Mouse (Mus musculus): ENCODE data around the gene Ntf3. TPM values are rescaled to one million over a fixed set of nuclear protein-coding genes. Genes with fewer than 3 reads are reported as not detected.
A peak's percentile ranks its signal among the peaks of the same experiment; 100 is the strongest.

Gene Ntf3
- polyA plus RNA-seq, 1 experiment from 2014 or later, result 4.6 TPM

- WGBS, result under 1% methylated on average over 6 of the region's 6 CpGs
- Histone ChIP-seq H3K36me3 (no peaks in the 10 kb centered on the region), H3K27ac (replicated peaks) (peak overlapping the region; percentile 67; the same call in 1 of the 2 replicates), H3K4me3 (peak overlapping the region; percentile 52), H3K27me3 (ENCODE audit: low read depth, poor library complexity, severe bottlenecking) (peaks cover 59% of the 10 kb centered on the region), H3K9me3 (replicated peaks) (no peaks in the 10 kb centered on the region), H3K4me1 (peaks cover 53% of the 10 kb centered on the region)
- DNase-seq (ENCODE audit: low spot score), result no peak
These were observed 489 bp upstream of the Ntf3 start for GRCm38 (mm10) chr6:126167208-126167590.

DNA sequence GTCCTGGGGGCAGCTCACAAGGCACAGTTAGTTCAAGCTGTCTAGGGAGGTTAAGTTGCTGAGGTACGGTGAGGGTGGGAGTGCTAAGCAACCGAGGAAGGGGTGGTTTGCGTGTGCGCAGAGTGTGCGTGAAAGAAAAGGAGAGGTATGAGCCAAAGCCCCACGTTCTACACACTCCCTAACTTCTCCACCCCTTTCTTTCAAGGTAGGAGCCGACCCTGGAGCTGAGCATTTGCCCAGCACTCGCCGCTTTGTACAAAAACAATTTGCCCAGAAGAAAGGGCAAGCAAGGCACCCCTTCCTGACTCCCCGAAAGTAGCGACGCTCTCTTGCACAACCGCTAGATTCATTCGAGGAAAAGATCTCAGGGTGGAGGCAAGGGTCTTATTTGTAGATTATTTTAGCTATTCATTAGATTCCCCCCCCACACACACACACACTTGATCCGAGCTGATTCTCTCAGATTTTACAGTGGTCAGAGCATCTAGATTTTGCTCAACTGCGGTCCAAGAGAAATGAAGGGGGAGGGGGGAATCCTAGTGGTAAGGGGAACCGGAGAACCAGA, 1.0 kb downstream of the Ntf3 start:
- Histone ChIP-seq H3K27me3 (ENCODE audit: low read depth, poor library complexity, severe bottlenecking) (peaks cover 75% of the 10 kb centered on the region), H3K27ac (replicated peaks) (no peak overlapping the region), H3K36me3 (no peaks in the 10 kb centered on the region), H3K4me3 (peak overlapping the region; percentile 52), H3K9me3 (replicated peaks) (no peaks in the 10 kb centered on the region), H3K4me1 (peaks cover 62% of the 10 kb centered on the region)
- peak; percentile 24 for DNase-seq (ENCODE audit: low spot score)
- 1% methylated on average over 17 of the region's 17 CpGs for WGBS

GRCm38 (mm10) chr6:126164781-126165180, 1.9 kb downstream of the Ntf3 start:
- under 1% methylated on average over 27 of the region's 27 CpGs for WGBS

GRCm38 (mm10) chr6:126163861-126164755, 2.6 kb downstream of the Ntf3 start:
- peaks cover 62% of the 10 kb centered on the region for H3K4me1 ChIP-seq
- H3K9me3 ChIP-seq (replicated peaks), result no peaks in the 10 kb centered on the region
- DNase-seq (ENCODE audit: low spot score), result peak; percentile 51
- no peaks in the 10 kb centered on the region for H3K36me3 ChIP-seq
- peak overlapping the region; percentile 52 for H3K4me3 ChIP-seq
- under 1% methylated on average over 41 of the region's 41 CpGs for WGBS
- H3K27ac ChIP-seq (replicated peaks), result peak overlapping the region; percentile 69
- peaks cover 88% of the 10 kb centered on the region for H3K27me3 ChIP-seq (ENCODE audit: low read depth, poor library complexity, severe bottlenecking)

More at GRCm38 (mm10) chr6:126164781-126165180, 1.9 kb downstream of the Ntf3 start:
- peak overlapping the region; percentile 52 for H3K4me3 ChIP-seq
- H3K27ac ChIP-seq (replicated peaks), result peak overlapping the region; percentile 69
- peaks cover 84% of the 10 kb centered on the region for H3K27me3 ChIP-seq (ENCODE audit: low read depth, poor library complexity, severe bottlenecking)
- no peaks in the 10 kb centered on the region for H3K9me3 ChIP-seq (replicated peaks)
- H3K36me3 ChIP-seq, result no peaks in the 10 kb centered on the region
- H3K4me1 ChIP-seq, result peaks cover 62% of the 10 kb centered on the region
- DNase-seq (ENCODE audit: low spot score), result peak; percentile 78

DNA sequence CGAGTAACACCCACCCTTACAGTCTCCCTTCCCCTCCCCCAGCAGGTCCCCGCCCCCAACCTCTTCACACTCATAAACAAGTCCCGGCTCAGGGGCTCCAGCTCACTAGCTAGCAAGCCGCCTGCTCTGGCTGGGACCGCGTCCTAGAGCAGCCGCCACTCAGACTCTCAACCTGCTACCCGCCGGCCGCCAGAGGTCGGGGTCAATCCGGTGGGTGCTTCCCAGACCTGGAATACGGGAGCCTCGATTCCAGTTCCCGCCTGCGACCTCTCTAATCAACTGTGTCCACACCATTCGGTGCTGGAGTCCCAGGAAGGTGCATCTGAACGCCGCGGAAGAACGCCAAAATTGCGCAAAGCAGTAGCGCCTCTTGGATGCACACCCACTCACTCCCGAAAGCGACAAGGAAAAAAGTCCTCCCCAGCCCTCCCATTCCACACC, 3.5 kb downstream of the Ntf3 start:
- Histone ChIP-seq H3K4me3 (peak overlapping the region; percentile 52), H3K27me3 (ENCODE audit: low read depth, poor library complexity, severe bottlenecking) (peaks cover 88% of the 10 kb centered on the region), H3K9me3 (replicated peaks) (no peaks in the 10 kb centered on the region), H3K27ac (replicated peaks) (0 out of 2 replicates have a peak overlapping the region, but pooled peaks have one; percentile 69), H3K36me3 (no peaks in the 10 kb centered on the region), H3K4me1 (peaks cover 62% of the 10 kb centered on the region)
- under 1% methylated on average over 25 of the region's 25 CpGs for WGBS
- DNase-seq (ENCODE audit: low spot score), result peak; percentile 78

DNA sequence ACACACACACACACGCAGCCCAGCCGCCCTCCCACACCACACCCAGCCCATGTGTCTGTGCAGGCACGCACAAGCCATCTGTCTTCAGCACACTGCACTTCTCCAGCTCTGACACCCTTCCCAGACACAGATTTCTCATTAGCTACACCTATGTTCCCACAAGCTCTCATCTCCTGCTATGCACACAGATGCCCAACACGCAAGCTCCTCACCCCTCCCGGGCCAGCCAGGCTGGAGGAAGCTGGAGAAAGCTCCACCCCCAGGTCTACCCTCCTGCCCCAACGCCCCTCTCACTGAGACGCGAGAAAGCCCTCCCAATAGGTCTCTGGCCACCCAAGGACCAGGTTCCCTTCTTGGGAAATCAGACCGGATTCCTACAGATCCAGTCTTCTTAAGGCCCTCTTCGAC, 4.4 kb downstream of the Ntf3 start:
- peaks cover 83% of the 10 kb centered on the region for H3K27me3 ChIP-seq (ENCODE audit: low read depth, poor library complexity, severe bottlenecking)
- H3K36me3 ChIP-seq, result no peaks in the 10 kb centered on the region
- H3K4me3 ChIP-seq, result peak overlapping the region; percentile 52
- H3K27ac ChIP-seq (replicated peaks), result 0 out of 2 replicates have a peak overlapping the region, but pooled peaks have one; percentile 28
- no peaks in the 10 kb centered on the region for H3K9me3 ChIP-seq (replicated peaks)
- H3K4me1 ChIP-seq, result peaks cover 60% of the 10 kb centered on the region
- 5% methylated on average over 10 of the region's 10 CpGs for WGBS
- DNase-seq (ENCODE audit: low spot score), result peak; percentile 40

GRCm38 (mm10) chr6:126161571-126162340, 5.0 kb downstream of the Ntf3 start:
- Histone ChIP-seq H3K9me3 (replicated peaks) (no peaks in the 10 kb centered on the region), H3K27me3 (ENCODE audit: low read depth, poor library complexity, severe bottlenecking) (peaks cover 79% of the 10 kb centered on the region), H3K4me3 (peak overlapping the region; percentile 52), H3K36me3 (no peaks in the 10 kb centered on the region), H3K27ac (replicated peaks) (no peak overlapping the region), H3K4me1 (peaks cover 54% of the 10 kb centered on the region)
- DNase-seq (ENCODE audit: low spot score), result no peak
- 57% methylated on average over 8 of the region's 8 CpGs for WGBS

DNA sequence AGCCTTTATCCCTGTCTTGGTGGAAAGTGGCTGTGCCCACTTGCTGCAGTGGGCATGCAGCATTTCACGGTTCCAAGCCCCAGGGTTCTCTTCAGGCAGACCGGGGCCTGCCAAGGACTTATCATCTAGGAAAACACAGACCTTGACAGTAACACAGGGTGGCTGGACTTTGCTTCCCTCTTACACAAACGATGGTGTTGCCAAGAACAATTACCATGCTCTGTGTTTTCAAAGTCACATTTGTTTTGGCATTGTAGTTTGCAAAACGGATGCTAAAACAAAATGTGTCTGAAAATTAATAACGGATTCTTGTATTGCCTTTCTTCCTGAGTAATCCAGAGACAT, 6.7 kb downstream of the Ntf3 start:
- Histone ChIP-seq H3K27me3 (ENCODE audit: low read depth, poor library complexity, severe bottlenecking) (peaks cover 62% of the 10 kb centered on the region), H3K27ac (replicated peaks) (no peak overlapping the region), H3K36me3 (no peaks in the 10 kb centered on the region), H3K9me3 (replicated peaks) (no peaks in the 10 kb centered on the region), H3K4me1 (peaks cover 38% of the 10 kb centered on the region), H3K4me3 (no peak overlapping the region)
- no peak for DNase-seq (ENCODE audit: low spot score)
- WGBS, result 78% methylated on average over 5 of the region's 5 CpGs

GRCm38 (mm10) chr6:126159279-126160066, 7.2 kb downstream of the Ntf3 start:
- H3K9me3 ChIP-seq (replicated peaks), result no peaks in the 10 kb centered on the region
- H3K27ac ChIP-seq (replicated peaks), result no peak overlapping the region
- H3K4me1 ChIP-seq, result peaks cover 35% of the 10 kb centered on the region
- H3K27me3 ChIP-seq (ENCODE audit: low read depth, poor library complexity, severe bottlenecking), result peaks cover 56% of the 10 kb centered on the region
- no peak for DNase-seq (ENCODE audit: low spot score)
- WGBS, result 87% methylated on average over 13 of the region's 13 CpGs
- no peaks in the 10 kb centered on the region for H3K36me3 ChIP-seq
- H3K4me3 ChIP-seq, result no peak overlapping the region

- Histone ChIP-seq H3K4me3 (no peak overlapping the region), H3K27ac (replicated peaks) (no peak overlapping the region), H3K9me3 (replicated peaks) (no peaks in the 10 kb centered on the region), H3K36me3 (no peaks in the 10 kb centered on the region), H3K4me1 (0 out of 2 replicates have a peak, but pooled peaks cover 2% of the 10 kb centered on the region), H3K27me3 (ENCODE audit: low read depth, poor library complexity, severe bottlenecking) (peaks cover 21% of the 10 kb centered on the region)
- 95% methylated on average over 2 of the region's 2 CpGs for WGBS
- no peak for DNase-seq (ENCODE audit: low spot score)
These were observed 10.8 kb downstream of the Ntf3 start for GRCm38 (mm10) chr6:126155928-126156327.

GRCm38 (mm10) chr6:126154372-126154982, 12.2 kb downstream of the Ntf3 start:
- Histone ChIP-seq H3K27ac (replicated peaks) (no peak overlapping the region), H3K9me3 (replicated peaks) (no peaks in the 10 kb centered on the region), H3K27me3 (ENCODE audit: low read depth, poor library complexity, severe bottlenecking) (peaks cover 6% of the 10 kb centered on the region; the same call in 1 of the 2 replicates), H3K4me3 (no peak overlapping the region), H3K36me3 (no peaks in the 10 kb centered on the region), H3K4me1 (0 out of 2 replicates have a peak, but pooled peaks cover 2% of the 10 kb centered on the region)
- WGBS, result 48% methylated on average over 8 of the region's 8 CpGs
- DNase-seq (ENCODE audit: low spot score), result no peak
